Mouse (Mus musculus): ENCODE measurements at regions not wholly inside any gene's neighbourhood (a gene's known extent, or its start where the extent isn't known, plus 50 kb on each side); places are given as distances from the start of the nearest gene placed in this dataset.

DNA sequence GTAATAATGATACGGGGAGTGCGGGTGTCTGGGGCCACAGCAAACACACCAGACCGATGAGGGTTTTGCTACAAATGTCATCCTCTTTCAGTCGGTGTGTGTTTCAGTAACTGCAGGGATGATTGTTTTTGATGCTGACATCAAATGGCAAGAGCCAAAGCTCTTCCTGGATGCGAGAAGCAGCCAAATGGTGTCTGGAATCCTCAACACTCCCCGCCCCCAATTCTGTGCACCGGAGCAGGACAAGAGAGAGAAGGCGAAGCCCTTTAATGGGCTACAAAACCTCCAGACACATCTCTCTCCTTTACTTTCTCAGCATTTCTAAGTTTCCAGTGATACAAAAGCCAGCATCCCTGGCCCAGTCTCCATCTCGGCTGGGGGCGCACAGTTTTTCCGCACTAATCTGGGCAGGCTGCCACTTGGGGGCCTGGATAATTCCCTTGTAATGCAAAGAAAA is 94.1 kb upstream of the Fbxo11 start:
- no peak for ATAC-seq (ENCODE audit: low FRiP score)
- Histone ChIP-seq H3K9me3 (no peaks in the 10 kb centered on the region), H3K36me3 (replicated peaks) (no peaks in the 10 kb centered on the region), H3K27ac (no peak overlapping the region), H3K27me3 (peaks cover 13% of the 10 kb centered on the region), H3K9ac (no peak overlapping the region), H3K4me2 (peak overlapping the region; percentile 42), H3K4me3 (replicated peaks) (0 out of 2 replicates have a peak overlapping the region, but pooled peaks have one; percentile 10), H3K4me1 (peaks cover 10% of the 10 kb centered on the region)
- WGBS = 4% methylated on average over 11 of the region's 11 CpGs

DNA sequence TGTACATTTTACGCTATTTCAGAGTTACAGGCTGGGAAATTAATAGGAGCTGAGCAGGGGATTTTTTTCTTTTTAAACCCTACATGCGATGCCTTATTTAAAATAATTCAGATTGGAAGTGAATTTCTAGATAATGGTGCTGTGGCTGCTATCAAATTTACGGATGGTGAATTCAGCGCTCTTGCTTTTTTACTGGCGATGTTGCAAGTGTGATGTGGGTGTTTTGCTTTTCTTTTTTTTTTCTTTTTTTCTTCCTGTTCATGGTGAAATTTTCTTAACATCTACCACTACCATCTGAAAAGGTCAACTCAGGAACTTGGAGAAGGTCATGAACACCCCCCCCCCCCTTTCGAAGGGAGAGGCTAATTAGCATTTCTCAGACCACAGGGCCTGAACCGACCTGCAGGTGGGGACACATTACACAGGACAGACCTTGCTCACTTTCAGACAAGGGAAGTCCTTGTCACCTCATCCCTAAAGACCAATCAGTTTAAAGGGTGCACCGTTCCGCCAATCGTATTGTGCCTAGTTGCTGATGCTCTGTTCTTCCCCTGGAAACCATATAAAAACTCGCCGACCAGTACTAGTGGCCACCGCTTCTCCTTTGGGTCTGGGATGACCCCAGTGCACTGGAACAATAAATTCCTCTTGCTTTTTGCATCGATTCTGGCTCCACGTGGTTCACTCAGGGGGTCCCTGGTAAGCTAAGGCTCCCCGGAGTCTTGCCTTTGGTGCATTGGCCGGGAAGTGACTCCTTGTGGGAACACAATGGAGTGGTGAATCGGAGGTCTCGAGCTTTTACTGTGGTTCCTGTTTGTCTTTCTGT is 95.0 kb upstream of the Fbxo11 start:
- Histone ChIP-seq H3K9ac (no peak overlapping the region), H3K4me2 (peak overlapping the region; percentile 42), H3K27ac (no peak overlapping the region), H3K4me1 (peaks cover 10% of the 10 kb centered on the region), H3K27me3 (peaks cover 13% of the 10 kb centered on the region), H3K4me3 (replicated peaks) (peak overlapping the region; percentile 5; the same call in 1 of the 2 replicates), H3K9me3 (no peaks in the 10 kb centered on the region), H3K36me3 (replicated peaks) (no peaks in the 10 kb centered on the region)
- no peak for ATAC-seq (ENCODE audit: low FRiP score)
- WGBS = 40% methylated on average over 19 of the region's 19 CpGs

DNA sequence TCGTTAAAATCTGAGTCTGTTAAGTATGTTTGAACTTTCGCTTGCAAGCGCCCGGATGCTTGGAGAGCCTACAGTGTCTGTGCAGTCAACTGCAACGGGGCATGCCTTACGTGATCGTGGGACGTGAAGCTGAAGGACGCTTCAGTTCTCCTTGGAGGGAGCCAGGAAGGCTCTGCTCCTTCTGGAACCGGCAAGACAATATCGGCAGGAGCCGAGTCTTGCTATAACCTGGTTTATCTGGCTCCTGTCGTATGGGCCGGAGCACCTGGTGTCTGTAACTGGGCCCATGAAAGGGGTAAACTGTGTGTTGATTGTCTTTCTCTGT is 95.5 kb upstream of the Fbxo11 start:
- Histone ChIP-seq H3K9me3 (no peaks in the 10 kb centered on the region), H3K4me2 (no peak overlapping the region), H3K4me3 (replicated peaks) (peak overlapping the region; percentile 5; the same call in 1 of the 2 replicates), H3K27ac (no peak overlapping the region), H3K9ac (no peak overlapping the region), H3K36me3 (replicated peaks) (no peaks in the 10 kb centered on the region), H3K4me1 (peaks cover 10% of the 10 kb centered on the region), H3K27me3 (peaks cover 13% of the 10 kb centered on the region)
- no peak for ATAC-seq (ENCODE audit: low FRiP score)
- WGBS = 75% methylated on average over 14 of the region's 14 CpGs

DNA sequence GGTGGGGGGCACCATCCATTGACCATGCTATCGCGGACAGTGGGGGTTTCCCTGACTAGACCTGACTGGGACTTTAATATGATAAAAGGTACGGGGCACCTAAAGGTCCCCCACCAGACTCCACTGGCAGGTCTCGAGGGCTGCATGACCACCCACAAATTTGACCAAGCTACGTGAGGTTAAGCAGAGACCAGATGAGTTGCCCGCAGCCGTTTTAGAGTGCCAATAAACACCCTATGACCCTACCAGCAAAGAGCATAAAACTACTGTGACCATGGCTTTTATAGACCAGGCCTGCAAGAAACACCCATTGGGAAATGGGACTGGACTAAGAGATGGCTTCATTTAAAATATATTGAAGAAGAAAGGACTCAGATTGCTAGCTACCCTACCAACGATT is 96.7 kb upstream of the Fbxo11 start:
- H3K4me3 ChIP-seq (replicated peaks) = no peak overlapping the region
- no peaks in the 10 kb centered on the region for H3K36me3 ChIP-seq (replicated peaks)
- H3K4me1 ChIP-seq = peaks cover 10% of the 10 kb centered on the region
- ATAC-seq (ENCODE audit: low FRiP score) = no peak
- H3K9ac ChIP-seq = no peak overlapping the region
- H3K4me2 ChIP-seq = no peak overlapping the region
- 92% methylated on average over 8 of the region's 8 CpGs for WGBS
- no peak overlapping the region for H3K27ac ChIP-seq
- no peaks in the 10 kb centered on the region for H3K9me3 ChIP-seq
- H3K27me3 ChIP-seq = peaks cover 13% of the 10 kb centered on the region

DNA sequence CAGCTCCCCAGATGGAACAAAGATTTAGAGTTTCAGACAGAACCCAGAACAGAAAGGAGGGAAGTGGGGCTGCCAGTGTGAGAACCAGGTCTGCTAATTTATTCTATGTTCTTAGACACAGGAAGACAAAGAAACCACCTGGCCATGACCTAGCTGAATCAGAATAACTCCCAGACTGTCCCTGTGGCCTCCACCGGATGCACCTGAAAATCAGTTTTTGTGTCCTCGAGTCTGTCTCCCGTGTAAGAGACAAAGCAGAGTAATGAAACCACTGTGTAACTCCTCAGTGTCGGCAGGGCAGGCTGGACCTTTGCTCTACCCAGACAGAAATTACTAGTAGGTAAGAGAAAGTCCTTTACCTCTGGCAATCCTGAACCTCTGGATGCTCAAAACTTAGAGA is 99.7 kb upstream of the Fbxo11 start:
- Histone ChIP-seq H3K27ac (no peak overlapping the region), H3K4me2 (no peak overlapping the region), H3K27me3 (peaks cover 9% of the 10 kb centered on the region), H3K36me3 (replicated peaks) (no peaks in the 10 kb centered on the region), H3K9ac (no peak overlapping the region), H3K9me3 (no peaks in the 10 kb centered on the region), H3K4me3 (replicated peaks) (no peak overlapping the region), H3K4me1 (no peaks in the 10 kb centered on the region; the same call in 1 of the 2 replicates)
- WGBS = 92% methylated on average over 4 of the region's 4 CpGs
- ATAC-seq (ENCODE audit: low FRiP score) = no peak

DNA sequence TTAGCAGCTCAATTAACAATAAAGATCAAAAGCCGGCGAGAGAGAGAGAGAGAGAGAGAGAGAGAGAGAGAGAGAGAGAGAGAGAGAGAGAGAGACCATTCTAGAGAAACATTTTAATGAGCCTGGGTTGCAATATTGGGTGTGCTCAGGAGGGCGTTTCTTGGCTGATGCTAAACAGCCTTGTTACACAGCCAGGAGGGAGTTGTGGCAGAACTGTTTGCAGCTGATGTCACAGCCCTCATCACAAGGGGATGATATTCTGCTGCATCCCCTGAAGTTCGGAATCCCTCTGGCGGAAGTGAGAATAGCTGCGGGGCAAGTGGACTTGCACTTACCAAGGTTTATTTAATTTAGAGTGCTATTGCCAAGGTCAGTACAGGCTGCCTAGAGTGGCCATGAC is 100.7 kb upstream of the Fbxo11 start:
- WGBS = 86% methylated on average over 6 of the region's 6 CpGs
- H3K4me2 ChIP-seq = no peak overlapping the region
- ATAC-seq (ENCODE audit: low FRiP score) = no peak

DNA sequence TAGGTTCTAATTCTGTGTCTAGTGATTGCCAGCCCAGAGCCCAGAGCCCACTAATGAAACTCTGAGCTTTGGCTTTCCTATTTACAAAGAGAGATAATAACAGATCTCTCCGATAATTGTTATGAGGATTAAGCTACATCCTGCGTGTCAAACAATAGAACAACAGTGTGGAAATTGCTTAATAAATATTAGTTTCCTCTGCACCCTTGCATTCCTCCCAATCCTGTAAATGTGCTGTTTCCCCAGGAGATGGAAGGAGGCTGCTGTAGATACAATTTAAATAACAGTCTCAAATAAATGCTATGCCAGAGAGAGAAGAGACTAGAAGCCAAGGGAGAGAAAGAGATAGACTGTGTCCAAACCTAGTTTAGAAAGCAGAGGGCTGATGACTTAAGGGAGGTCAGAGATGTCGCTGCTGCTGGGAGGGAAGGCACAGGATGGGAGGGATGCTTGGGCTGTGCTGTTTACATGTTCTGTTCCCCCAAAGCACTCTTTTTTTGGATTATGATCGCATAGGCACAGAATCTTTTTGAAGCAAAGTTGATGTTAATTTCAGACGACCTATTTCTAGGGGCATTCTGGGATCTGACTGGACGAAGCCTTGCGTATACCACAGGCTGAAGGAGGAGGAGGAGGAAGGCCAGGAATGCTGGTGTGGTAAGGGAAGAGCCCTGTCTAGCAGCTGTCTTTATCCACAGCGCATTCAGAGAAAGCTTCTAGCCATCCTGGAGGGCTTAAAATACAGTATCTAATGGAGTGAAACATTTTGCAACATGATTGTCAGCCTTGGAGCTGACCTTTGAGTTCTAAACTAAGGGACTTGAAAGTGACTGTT is 103.4 kb upstream of the Fbxo11 start:
- Histone ChIP-seq H3K4me2 (no peak overlapping the region), H3K4me3 (replicated peaks) (no peak overlapping the region), H3K9me3 (no peaks in the 10 kb centered on the region), H3K9ac (no peak overlapping the region), H3K4me1 (no peaks in the 10 kb centered on the region), H3K36me3 (replicated peaks) (no peaks in the 10 kb centered on the region), H3K27ac (no peak overlapping the region), H3K27me3 (no peaks in the 10 kb centered on the region)
- no peak for ATAC-seq (ENCODE audit: low FRiP score)
- 81% methylated on average over 8 of the region's 8 CpGs for WGBS

More for the DNA sequence above, 100.7 kb upstream of the Fbxo11 start:
- Histone ChIP-seq H3K36me3 (replicated peaks) (no peaks in the 10 kb centered on the region), H3K27me3 (no peaks in the 10 kb centered on the region; the same call in 1 of the 2 replicates), H3K4me1 (no peaks in the 10 kb centered on the region), H3K9ac (no peak overlapping the region), H3K9me3 (no peaks in the 10 kb centered on the region), H3K27ac (no peak overlapping the region), H3K4me3 (replicated peaks) (no peak overlapping the region)

DNA sequence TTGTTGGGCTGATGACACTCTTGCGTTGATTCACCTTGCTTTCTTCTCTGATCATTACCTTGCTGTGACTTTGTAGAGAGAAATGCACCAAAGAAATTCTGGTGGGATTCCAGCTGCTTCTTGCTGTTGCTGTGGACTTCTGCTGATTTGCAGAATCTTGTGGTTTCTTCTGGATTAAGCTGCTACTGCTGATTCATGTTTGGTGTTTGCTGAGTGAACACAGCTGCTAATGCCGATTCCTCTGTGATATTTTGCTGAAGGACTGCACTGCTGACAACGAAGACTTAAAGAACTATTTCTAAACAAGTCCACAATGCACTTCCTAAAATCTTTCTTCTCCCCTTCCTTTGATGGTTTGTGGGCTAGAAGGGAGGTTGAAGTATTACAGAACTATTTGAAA is 106.5 kb upstream of the Fbxo11 start:
- no peak for ATAC-seq (ENCODE audit: low FRiP score)
- Histone ChIP-seq H3K4me3 (replicated peaks) (no peak overlapping the region), H3K27me3 (no peaks in the 10 kb centered on the region), H3K27ac (no peak overlapping the region), H3K4me2 (no peak overlapping the region), H3K36me3 (replicated peaks) (no peaks in the 10 kb centered on the region), H3K9ac (no peak overlapping the region), H3K9me3 (no peaks in the 10 kb centered on the region), H3K4me1 (no peaks in the 10 kb centered on the region)
- WGBS = 93% methylated on average over 3 of the region's 3 CpGs

DNA sequence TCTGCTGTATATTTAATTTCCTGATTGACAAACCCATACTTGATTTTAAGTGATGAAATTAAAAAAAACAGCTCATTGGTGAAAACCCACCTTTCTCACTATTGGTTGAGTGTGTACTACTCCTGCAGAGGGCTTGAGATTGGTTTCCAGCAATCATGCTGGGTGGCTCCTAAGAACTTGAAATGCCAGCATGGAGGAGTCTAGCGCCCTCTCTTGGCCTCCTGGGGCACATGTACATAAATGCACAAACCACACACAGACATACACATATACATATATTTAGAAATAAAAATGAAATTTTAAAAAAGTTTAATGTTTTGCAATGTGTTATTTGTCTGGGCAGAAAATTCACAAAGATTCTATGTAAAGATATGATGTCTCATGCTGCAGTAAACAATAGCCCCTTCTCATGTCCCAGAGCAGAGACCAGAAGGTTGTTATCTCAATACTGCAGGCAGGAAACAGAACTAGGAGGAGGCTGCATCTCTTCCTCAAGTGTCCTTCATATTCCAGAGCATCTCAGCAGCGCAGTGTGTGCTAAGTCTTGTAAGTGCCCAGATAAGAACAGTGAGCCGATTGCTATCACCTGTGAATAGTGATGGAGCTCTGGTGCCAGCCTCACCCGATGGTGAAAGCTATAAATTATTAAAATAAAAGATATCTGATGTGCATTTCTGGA is 108.4 kb upstream of the Fbxo11 start:
- Histone ChIP-seq H3K4me1 (no peaks in the 10 kb centered on the region), H3K9ac (no peak overlapping the region), H3K36me3 (replicated peaks) (no peaks in the 10 kb centered on the region), H3K4me3 (replicated peaks) (no peak overlapping the region), H3K27ac (no peak overlapping the region), H3K27me3 (no peaks in the 10 kb centered on the region), H3K9me3 (no peaks in the 10 kb centered on the region), H3K4me2 (no peak overlapping the region)
- WGBS = 88% methylated on average over 4 of the region's 4 CpGs
- no peak for ATAC-seq (ENCODE audit: low FRiP score)

DNA sequence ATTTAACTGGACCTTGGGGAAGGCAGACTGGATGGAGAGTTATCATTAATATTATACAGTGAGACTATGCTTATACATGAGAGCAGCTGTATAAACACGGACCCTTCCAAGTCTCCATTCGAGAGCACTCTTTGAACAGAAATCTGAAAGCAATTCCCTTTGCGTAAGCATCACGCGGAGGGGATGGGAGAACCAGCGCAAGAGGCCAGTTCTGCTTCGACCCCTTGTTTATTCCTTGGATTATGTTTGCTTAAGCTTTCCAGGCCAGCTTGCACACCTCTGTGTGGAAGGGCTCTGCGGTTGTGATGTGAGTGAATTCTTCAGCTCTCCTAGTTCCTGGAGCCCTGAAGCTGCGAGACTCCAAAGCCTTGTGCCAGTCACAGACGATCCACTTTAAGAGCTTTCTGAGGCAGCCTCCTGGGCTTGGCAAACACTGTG is 109.2 kb upstream of the Fbxo11 start:
- Histone ChIP-seq H3K9me3 (no peaks in the 10 kb centered on the region), H3K9ac (no peak overlapping the region), H3K36me3 (replicated peaks) (no peaks in the 10 kb centered on the region), H3K27ac (no peak overlapping the region), H3K27me3 (no peaks in the 10 kb centered on the region), H3K4me3 (replicated peaks) (no peak overlapping the region), H3K4me1 (no peaks in the 10 kb centered on the region), H3K4me2 (no peak overlapping the region)
- ATAC-seq (ENCODE audit: low FRiP score) = no peak
- WGBS = 76% methylated on average over 10 of the region's 10 CpGs

DNA sequence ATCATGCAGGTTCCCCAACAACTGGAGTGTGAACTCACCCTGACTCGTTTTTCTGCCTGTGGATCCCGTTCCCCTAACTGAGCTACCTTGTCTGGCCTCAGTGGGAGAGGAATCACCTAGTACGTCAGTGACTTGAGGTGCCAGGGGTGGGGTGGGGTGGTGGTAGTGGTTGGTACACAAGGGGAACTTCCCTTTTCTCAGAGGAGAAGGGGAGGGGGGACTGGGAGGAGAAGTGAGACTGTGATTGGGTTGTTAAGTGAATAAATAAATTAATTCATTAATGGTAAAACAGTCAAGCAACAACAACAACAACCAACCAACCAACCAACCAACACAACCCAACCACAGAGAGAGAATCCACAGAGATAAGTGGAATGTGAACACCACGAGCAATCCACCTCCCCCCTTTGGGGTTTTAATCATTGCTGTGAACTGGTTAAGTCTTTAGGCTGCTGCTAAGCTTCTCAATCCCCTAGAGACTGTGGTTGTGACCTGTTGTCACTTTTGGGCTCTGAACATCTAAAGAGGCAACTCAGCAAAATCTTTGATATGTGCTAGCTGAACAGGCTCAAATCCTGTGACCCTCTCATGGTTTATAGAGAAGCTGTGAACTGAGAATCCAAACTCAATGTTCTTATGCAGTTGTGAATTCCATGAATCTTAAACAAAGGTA is 111.0 kb upstream of the Fbxo11 start:
- no peaks in the 10 kb centered on the region for H3K4me1 ChIP-seq
- no peak overlapping the region for H3K4me2 ChIP-seq
- 88% methylated on average over 4 of the region's 4 CpGs for WGBS
- H3K9ac ChIP-seq = no peak overlapping the region
- no peak overlapping the region for H3K27ac ChIP-seq
- H3K36me3 ChIP-seq (replicated peaks) = no peaks in the 10 kb centered on the region
- H3K27me3 ChIP-seq = no peaks in the 10 kb centered on the region
- ATAC-seq (ENCODE audit: low FRiP score) = no peak
- no peak overlapping the region for H3K4me3 ChIP-seq (replicated peaks)
- H3K9me3 ChIP-seq = no peaks in the 10 kb centered on the region

DNA sequence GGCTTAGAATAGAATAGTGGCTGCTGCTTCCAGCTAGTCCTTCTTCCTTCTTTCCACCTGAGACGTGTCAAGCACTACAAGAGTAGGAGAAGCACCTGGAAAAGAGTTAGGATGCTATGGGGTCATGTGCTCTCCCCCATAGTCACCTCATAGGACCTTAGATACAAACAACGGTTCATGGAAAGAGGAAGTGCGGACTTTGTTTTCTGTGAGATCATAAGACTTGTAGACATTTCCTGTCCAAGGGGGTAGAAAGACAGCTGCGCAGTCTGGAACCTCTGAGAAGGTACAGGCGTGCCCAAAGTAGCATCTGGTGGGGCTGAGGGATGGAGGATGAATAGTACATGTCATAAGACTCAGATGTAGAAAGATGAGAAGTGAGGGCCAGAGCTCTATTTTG is 125.6 kb upstream of the Fbxo11 start:
- ATAC-seq (ENCODE audit: low FRiP score) = no peak
- Histone ChIP-seq H3K27me3 (no peaks in the 10 kb centered on the region), H3K4me3 (replicated peaks) (no peak overlapping the region), H3K4me2 (no peak overlapping the region), H3K9ac (no peak overlapping the region), H3K9me3 (no peaks in the 10 kb centered on the region), H3K27ac (no peak overlapping the region), H3K4me1 (no peaks in the 10 kb centered on the region), H3K36me3 (replicated peaks) (no peaks in the 10 kb centered on the region)
- 89% methylated on average over 5 of the region's 5 CpGs for WGBS

All from forebrain, embryonic 12.5 days (tissue).